Mouse (Mus musculus) thymus, postnatal 10 days (tissue): ENCODE measurements around the gene Kif26a.

ENCODE experiments used
- DNase-seq, 2 experiments: peaks; one replicate each; pipeline ENCODE4 v3.0.0; 2021; ENCODE audit warnings: low spot score in 2 of 2

The Kif26a gene

DNA sequence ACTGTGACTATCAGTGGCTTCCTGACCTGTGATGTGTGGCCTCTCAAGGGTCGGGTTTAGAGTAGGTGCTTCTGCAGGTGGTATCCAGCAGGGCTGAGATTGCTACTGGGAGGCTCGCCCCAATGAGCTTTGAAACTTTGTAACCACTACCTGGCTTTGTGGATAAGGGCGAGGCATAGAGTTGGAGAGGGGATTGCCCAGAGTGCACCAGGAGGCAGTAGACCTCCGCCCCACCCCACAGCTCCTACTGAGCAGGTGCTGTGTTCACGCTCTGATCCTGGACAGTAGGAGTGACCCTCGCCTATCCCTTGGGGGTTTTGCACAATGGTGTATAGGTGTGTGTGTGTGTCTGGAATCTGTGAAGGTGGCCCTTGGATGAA, 18.8 kb downstream of the Kif26a start:
- no peak for DNase-seq

DNA sequence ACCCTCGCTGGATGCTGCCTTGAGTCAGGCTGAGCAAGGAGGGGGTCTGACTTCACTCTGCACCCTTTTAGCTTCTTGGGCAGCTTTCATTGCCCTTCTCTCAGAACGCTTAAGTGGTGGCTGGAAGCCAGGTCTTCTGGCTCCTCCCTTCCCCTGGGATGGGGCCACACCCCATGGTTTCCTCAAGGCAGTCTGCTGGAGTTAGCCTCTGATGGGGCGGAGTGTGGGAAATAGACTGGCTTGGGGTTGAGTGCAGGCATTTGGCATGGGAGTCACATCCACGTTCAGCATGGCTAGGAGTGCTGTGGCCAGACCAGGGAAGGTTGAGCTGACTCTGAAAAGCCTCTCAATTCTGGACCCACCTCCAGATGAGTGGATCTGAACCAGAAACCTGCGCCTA, 23.2 kb downstream of the Kif26a start:
- DNase-seq: no peak

DNA sequence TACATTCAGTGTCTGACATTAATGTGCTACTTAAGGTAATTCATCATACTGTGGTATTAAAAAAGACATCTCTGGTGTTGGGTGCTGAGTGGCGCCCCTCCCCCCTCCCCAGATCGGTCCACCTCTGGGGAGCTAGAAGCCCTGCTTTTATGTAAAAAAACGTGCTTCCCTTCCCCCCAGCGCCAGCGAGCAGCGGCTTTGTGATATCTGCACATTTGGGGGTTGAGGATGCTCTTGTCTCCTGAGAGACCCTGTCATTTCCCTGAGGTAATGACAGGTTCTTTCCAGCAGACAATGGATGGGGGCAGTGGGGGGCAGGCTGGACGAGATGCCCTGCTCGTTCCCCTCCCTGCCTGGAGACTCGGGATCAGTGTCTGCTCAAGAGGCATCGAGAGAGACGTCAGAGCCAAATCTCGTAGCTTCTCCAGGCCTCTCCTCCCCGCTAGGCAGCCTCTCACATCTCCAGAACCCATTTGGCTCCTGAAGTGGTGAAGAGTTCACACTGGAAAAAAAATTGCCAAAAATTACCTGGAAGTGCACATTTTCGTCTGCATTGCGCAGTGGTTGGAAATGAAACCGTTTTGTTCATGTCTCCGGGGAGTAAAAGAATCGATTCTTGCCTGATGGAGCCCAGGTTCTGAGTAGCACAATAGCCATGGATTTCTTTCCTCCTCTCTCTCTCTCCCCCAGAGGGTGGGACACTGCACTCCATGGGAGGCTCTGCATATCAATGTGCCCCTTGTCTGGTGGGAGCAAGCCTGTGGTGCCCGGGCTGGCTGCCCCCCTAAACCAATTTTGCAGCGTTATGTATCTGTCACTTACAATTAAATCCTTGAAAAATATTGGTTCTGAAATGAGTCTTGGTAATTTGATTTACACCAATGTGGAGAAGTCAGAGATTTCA, 24.9 kb downstream of the Kif26a start:
- DNase-seq: no peak

GRCm38 (mm10) chr12:112171657-112172056, 25.6 kb downstream of the Kif26a start:
- no peak for DNase-seq

DNA sequence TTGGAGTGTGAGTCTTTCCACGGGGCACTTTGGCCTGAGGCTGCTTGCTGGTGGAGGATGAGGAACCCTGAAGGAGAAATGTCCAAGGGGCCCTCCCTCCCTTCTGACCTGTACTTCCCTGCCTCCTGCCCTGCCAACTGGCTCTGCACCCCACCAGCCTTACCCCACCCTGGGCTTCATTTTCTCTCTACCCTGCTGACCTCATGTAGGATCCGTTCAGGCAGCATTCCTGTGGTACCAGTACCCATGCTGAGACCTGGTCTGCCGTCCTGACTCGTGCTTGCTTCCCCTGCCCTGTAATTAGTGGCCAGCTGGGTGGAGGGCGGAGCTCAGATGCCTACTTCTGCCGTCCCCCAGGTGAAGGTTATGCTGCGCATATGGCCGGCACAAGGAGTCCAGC, 26.2 kb downstream of the Kif26a start:
- no peak for DNase-seq

GRCm38 (mm10) chr12:112177679-112178078, 31.7 kb downstream of the Kif26a start:
- DNase-seq: no peak

DNA sequence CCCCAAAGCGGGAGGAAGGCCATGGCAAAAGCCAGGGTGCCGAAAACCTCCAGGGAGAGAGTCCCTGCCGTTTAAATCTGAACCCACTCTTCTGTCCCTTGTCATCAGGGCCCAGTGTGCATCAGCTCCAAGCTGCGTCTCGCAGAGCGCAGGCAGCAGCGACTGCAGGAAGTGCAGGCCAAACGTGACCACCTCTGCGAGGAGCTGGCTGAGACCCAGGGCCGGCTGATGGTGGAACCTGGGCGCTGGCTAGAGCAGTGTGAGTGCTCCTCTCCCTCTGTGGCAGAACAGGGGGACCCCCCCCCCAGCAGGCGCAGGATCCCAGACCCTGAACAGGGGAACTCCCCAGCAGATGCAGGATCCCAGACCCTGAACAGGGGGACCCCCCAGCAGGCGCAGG, 33.7 kb downstream of the Kif26a start:
- no peak for DNase-seq

DNA sequence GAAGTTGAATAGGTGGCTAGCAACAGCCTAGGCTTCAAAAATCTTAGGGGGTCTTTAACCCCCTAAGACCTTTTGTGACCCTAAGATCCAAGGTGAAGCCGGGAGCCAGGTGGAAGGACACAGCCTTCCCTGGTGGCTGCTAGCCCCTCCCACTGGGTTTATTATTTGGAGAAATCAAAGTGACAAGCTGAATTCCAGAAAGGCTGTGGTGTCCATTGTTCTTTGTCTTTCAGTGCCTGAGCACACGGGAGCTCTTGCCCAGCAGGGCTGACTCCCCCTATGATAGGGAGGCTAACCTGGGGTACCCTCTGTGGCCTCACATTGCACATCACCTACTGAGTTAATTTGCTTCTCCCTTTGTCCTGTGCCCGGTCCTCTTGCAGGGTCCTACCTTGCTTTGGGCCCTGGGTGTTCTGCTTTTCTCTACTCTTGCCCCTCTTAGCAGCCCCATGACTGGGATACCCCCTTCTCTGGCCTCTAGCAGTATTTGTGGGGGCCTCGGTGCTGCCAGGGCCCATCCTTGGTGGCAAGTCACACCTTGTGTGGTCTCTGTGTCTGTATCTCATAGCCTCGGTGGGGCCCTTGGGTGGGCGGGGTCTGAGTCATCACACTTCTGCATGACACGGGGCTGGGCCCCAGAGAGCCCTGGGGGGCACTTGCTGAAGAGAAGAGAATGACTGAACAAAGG, 36.1 kb downstream of the Kif26a start:
- DNase-seq: no peak

- no peak for DNase-seq
These were observed 36.6 kb downstream of the Kif26a start for GRCm38 (mm10) chr12:112182609-112182955.

DNA sequence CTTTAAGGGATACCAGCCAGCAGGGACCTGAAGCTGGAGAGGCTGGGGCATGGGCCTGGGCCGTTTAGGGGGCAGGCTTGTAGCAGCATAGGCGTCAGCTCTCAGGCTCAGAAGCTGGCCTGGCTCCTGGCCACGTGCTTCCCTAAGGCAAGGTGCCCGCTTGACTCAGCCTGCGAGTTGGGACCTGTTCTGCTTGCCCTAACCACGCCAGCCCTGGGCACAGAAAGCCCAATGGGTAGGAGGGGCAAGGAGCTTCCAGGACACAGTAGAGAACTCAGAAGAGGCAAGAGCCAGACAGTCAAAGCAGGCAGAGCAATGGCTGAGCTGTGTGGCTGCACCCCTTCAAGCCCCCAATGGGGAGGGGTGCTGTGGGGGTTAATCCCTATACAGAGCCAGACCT, 37.7 kb downstream of the Kif26a start:
- no peak for DNase-seq

- no peak for DNase-seq
These were observed 38.4 kb downstream of the Kif26a start for GRCm38 (mm10) chr12:112184390-112184789.

GRCm38 (mm10) chr12:112186899-112187298, 40.9 kb downstream of the Kif26a start:
- DNase-seq: no peak

DNA sequence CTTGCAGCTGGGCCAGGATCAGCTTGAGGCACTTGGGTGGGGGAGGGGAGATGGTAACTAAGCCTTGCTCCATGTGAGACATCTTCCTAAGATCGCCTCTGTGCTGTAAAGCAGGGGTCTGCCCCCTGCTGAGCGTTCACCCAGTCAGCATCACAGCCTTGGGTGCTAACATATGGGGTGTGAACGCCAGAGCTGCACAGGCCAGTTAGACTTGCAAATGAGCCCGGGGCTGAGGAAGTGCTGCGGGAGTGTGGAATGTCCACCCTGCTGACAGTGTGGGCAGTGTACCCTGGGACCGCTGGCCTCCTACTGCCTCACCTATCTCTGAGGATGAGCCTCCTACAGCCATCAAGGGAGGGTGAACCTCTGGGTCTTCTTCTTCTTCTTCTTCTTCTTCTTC, 45.7 kb downstream of the Kif26a start:
- no peak for DNase-seq

GRCm38 (mm10) chr12:112195019-112195418, 49.0 kb downstream of the Kif26a start:
- no peak for DNase-seq

GRCm38 (mm10) chr12:112196562-112196961, 50.6 kb downstream of the Kif26a start:
- no peak for DNase-seq

DNA sequence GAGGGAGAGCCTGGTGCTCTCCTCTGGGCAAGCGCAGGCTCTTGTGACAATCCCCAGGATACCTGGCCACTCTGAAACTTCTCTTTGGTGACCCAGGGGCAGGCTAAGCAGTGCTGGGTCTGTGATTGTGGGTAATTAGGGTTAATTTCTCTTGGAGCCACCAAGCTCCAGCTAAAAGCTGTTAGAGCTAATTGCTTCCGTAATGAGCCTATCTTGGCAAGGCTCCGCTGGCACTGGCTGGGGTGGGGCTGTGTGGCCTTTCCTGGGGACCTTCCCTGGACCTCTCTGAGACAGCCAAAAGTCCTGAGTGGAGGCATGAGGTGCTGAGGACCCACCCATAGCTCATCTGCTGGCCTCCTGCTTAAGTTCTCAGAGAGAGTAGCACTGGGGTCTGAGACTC, 53.4 kb downstream of the Kif26a start:
- no peak for DNase-seq

GRCm38 (mm10) chr12:112200045-112200444, 54.0 kb downstream of the Kif26a start:
- DNase-seq: no peak

DNA sequence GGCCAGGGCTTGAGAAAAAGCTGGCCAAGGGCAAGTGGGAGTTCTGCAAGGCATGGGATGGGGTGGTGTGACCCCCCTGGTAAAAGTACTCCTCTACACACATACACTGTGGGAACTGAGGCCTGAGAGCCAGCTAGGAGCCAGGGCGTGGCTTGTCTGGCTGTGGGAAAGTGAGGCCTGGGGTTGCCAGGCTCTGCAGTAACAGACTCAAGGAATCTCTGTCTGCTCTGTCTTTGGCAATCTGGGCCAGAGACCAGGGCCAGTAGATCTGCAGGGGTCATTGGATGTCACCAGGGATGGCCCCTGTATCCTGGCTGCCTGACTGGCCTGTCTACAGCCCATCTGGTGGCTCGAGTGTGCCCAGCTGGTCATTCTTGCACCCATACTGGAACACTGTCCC, 61.2 kb downstream of the Kif26a start:
- no peak for DNase-seq

- DNase-seq: no peak
These were observed 61.7 kb downstream of the Kif26a start for GRCm38 (mm10) chr12:112207734-112208133.

- no peak for DNase-seq
These were observed 64.6 kb downstream of the Kif26a start for GRCm38 (mm10) chr12:112210622-112211021.

DNA sequence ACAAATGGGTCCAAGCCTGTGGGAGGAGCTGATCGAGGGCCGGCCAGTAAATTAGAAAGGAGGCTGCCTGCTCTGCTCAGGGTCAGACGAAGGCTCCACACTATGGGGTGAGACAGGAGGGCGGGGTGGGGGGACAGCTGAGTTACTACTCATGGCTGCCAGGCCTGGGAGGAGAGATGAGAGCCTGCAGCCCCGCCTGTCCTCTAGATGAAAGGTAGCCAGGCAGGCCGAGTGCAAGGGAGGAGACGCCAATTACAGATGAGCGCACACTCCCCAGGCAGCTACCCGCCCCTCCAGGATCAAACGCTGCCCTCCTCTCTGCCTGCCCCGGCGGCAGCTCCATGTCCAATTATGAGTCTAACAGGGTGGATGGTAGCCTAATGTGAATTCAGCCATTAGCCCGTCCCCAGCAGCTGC, 68.4 kb downstream of the Kif26a start:
- DNase-seq: no peak

- no peak for DNase-seq
These were observed 69.5 kb downstream of the Kif26a start for GRCm38 (mm10) chr12:112215545-112215944.

- DNase-seq: no peak
These were observed 71.0 kb downstream of the Kif26a start for GRCm38 (mm10) chr12:112217021-112217420.
